Mouse (Mus musculus) CH12.LX (cell line): Measurements from ENCODE around the gene Pcsk2. TPM values are rescaled to one million over a fixed set of nuclear protein-coding genes. Genes with fewer than 3 reads are reported as not detected.

Source experiments
- DNase-seq: peaks from one replicate; pipeline ENCODE4 v3.0.0-alpha.2; 2013; ENCODE audit errors: extremely low read depth
- H3K27ac ChIP-seq: 2 replicates; pipeline ENCODE4 v1.5.1; 2012; ENCODE audit warnings: low read depth, mild to moderate bottlenecking, control low read depth, moderate library complexity; ENCODE audit not compliant: insufficient read depth
- H3K27me3 ChIP-seq: replicated peaks from 2 replicates; pipeline ENCODE3; 2012; ENCODE audit warnings: inconsistent platforms
- H3K36me3 ChIP-seq, 2 experiments: replicated peaks in 1 of 2; 2 replicates each; pipeline versions ENCODE3 to v1.6.1; 2012; ENCODE audit warnings: inconsistent platforms in 1 of 2, low read length in 1 of 2, mild to moderate bottlenecking in 1 of 2, mixed read lengths in 1 of 2, moderate library complexity in 1 of 2; ENCODE audit not compliant: control insufficient read depth in 1 of 2, insufficient read depth in 1 of 2
- H3K4me1 ChIP-seq, 2 experiments: 2 replicates each; pipeline ENCODE4 v1.6.1; 2012; ENCODE audit warnings: inconsistent platforms in 1 of 2, moderate library complexity in 1 of 2; ENCODE audit not compliant: insufficient read depth in 2 of 2, control insufficient read depth in 1 of 2
- H3K4me2 ChIP-seq: 2 replicates; pipeline ENCODE4 v1.6.1; 2012; ENCODE audit warnings: low read depth, mild to moderate bottlenecking, control low read depth; ENCODE audit not compliant: poor library complexity, insufficient read depth, severe bottlenecking
- H3K4me3 ChIP-seq, 3 experiments: fragments of 150-350 bp in 1 of 3; sonication (generic) in 1 of 3; replicated peaks in 1 of 3; 2 replicates each; pipeline versions ENCODE3 to v1.5.1; 2011 to 2012; ENCODE audit warnings: low read depth in 2 of 3, low read length in 2 of 3, mild to moderate bottlenecking in 2 of 3, moderate library complexity in 2 of 3, control low read depth in 1 of 3, improper control_type of control experiment in 1 of 3, inconsistent platforms in 1 of 3, mixed read lengths in 1 of 3; ENCODE audit not compliant: poor library complexity in 1 of 3
- H3K79me2 ChIP-seq: replicated peaks from 2 replicates; pipeline ENCODE4 v1.6.1; 2012; ENCODE audit warnings: mild to moderate bottlenecking, moderate library complexity; ENCODE audit not compliant: control insufficient read depth, poor library complexity, insufficient read depth, severe bottlenecking; ENCODE audit errors: extremely low read depth
- H3K9ac ChIP-seq: 2 replicates; pipeline ENCODE4 v1.6.1; 2012; ENCODE audit warnings: low read depth, mild to moderate bottlenecking, control low read depth, moderate library complexity; ENCODE audit not compliant: insufficient read depth
- H3K9me3 ChIP-seq: replicated peaks from 2 replicates; pipeline ENCODE3; 2012; ENCODE audit warnings: low read length, inconsistent platforms, mixed read lengths
- CHD1 ChIP-seq: IDR thresholded peaks from 2 replicates; pipeline ENCODE4 v1.6.1; 2012; ENCODE audit warnings: low read depth, low read length, improper control_type of control experiment, inconsistent platforms
- CHD2 ChIP-seq: IDR thresholded peaks from 2 replicates; pipeline ENCODE4 v1.6.1; 2011; ENCODE audit warnings: low read length, improper control_type of control experiment
- CTCF ChIP-seq, 2 experiments: IDR thresholded peaks in 1 of 2; conservative IDR thresholded peaks in 1 of 2; 2 replicates each; pipeline ENCODE4 v1.5.1; 2011 to 2012; ENCODE audit warnings: low read depth in 2 of 2, low read length in 2 of 2, improper control_type of control experiment in 1 of 2, inconsistent platforms in 1 of 2, mild to moderate bottlenecking in 1 of 2, moderate library complexity in 1 of 2
- E2F4 ChIP-seq: IDR thresholded peaks from 2 replicates; pipeline ENCODE4 v1.6.1; 2011; ENCODE audit warnings: low read depth, low read length, improper control_type of control experiment; ENCODE audit not compliant: insufficient replicate concordance
- EP300 ChIP-seq: IDR thresholded peaks from 2 replicates; pipeline ENCODE4 v1.6.1; 2011; ENCODE audit warnings: low read length, improper control_type of control experiment
- GABPA ChIP-seq: IDR thresholded peaks from 2 replicates; pipeline ENCODE4 v1.6.1; 2012; ENCODE audit warnings: low read depth, low read length, improper control_type of control experiment, inconsistent platforms; ENCODE audit not compliant: insufficient replicate concordance
- IRF4 ChIP-seq: IDR thresholded peaks from 2 replicates; pipeline ENCODE4 v1.6.1; 2014; ENCODE audit warnings: low read depth, mild to moderate bottlenecking, inconsistent platforms, low read length, improper control_type of control experiment
- JUN ChIP-seq: IDR thresholded peaks from 2 replicates; pipeline ENCODE4 v1.6.1; 2011; ENCODE audit warnings: low read depth, mild to moderate bottlenecking, low read length, improper control_type of control experiment, moderate library complexity; ENCODE audit not compliant: insufficient read depth
- JUND ChIP-seq: conservative IDR thresholded peaks from 2 replicates; pipeline ENCODE4 v1.6.1; 2011; ENCODE audit warnings: low read depth, low read length, improper control_type of control experiment
- KAT2A ChIP-seq: IDR thresholded peaks from 2 replicates; pipeline ENCODE4 v1.6.1; 2012; ENCODE audit warnings: low read length, improper control_type of control experiment, inconsistent platforms; ENCODE audit not compliant: insufficient replicate concordance
- MAFK ChIP-seq: IDR thresholded peaks from 2 replicates; pipeline ENCODE4 v1.6.1; 2011; ENCODE audit warnings: low read length, improper control_type of control experiment; ENCODE audit not compliant: insufficient replicate concordance
- MAX ChIP-seq: IDR thresholded peaks from 2 replicates; pipeline ENCODE4 v1.6.1; 2011; ENCODE audit warnings: low read length, improper control_type of control experiment
- MAZ ChIP-seq: IDR thresholded peaks from 2 replicates; pipeline ENCODE4 v1.6.1; 2012; ENCODE audit warnings: low read depth, mild to moderate bottlenecking, inconsistent platforms, low read length, improper control_type of control experiment, moderate library complexity
- MEF2A ChIP-seq: IDR thresholded peaks from 2 replicates; pipeline ENCODE4 v1.6.1; 2014; ENCODE audit warnings: low read depth, mild to moderate bottlenecking, inconsistent platforms, low read length, improper control_type of control experiment, borderline replicate concordance
- MXI1 ChIP-seq: IDR thresholded peaks from 2 replicates; pipeline ENCODE4 v1.6.1; 2011; ENCODE audit warnings: mild to moderate bottlenecking, low read depth, low read length, improper control_type of control experiment
- NRF1 ChIP-seq: IDR thresholded peaks from 2 replicates; pipeline ENCODE4 v1.6.1; 2014; ENCODE audit warnings: low read depth, mild to moderate bottlenecking, inconsistent platforms, low read length, improper control_type of control experiment, moderate library complexity
- POLR2AphosphoS2 ChIP-seq: IDR thresholded peaks from 2 replicates; pipeline ENCODE4 v1.6.1; 2011; ENCODE audit warnings: low read depth, low read length, improper control_type of control experiment
- RCOR1 ChIP-seq: conservative IDR thresholded peaks from 2 replicates; pipeline ENCODE4 v1.6.1; 2012; ENCODE audit warnings: low read depth, mild to moderate bottlenecking, inconsistent platforms, low read length, improper control_type of control experiment
- SIN3A ChIP-seq: IDR thresholded peaks from 2 replicates; pipeline ENCODE4 v1.6.1; 2012; ENCODE audit warnings: low read length, improper control_type of control experiment, inconsistent platforms
- USF1 ChIP-seq: IDR thresholded peaks from 2 replicates; pipeline ENCODE4 v1.6.1; 2014; ENCODE audit warnings: low read depth, mild to moderate bottlenecking, inconsistent platforms, low read length, improper control_type of control experiment
- USF2 ChIP-seq: conservative IDR thresholded peaks from 2 replicates; pipeline ENCODE4 v1.6.1; 2011; ENCODE audit warnings: low read depth, low read length, improper control_type of control experiment
- ZKSCAN1 ChIP-seq: IDR thresholded peaks from 2 replicates; pipeline ENCODE4 v1.6.1; 2012; ENCODE audit warnings: low read depth, inconsistent platforms, low read length, improper control_type of control experiment, borderline replicate concordance
- dilution Hi-C: fragments of 300-500 bp; cut with MboI; formaldehyde crosslinking; loops from 2 replicates; pipeline ENCODE4 v1.14.3; 2020; ENCODE audit warnings: low sequenced_read_pairs; ENCODE audit not compliant: extremely low pct_unique_long_range_greater_than_20kb, extremely low pct_ligation_motif_present
- in situ Hi-C: fragments of 300-500 bp; cut with MboI; formaldehyde crosslinking; loops from 3 replicates; pipeline ENCODE4 v1.14.3; 2019; ENCODE audit warnings: low sequenced_read_pairs, low pct_ligation_motif_present, low pct_unique_long_range_greater_than_20kb, mixed read lengths
- polyA plus RNA-seq: library from polyadenylated mRNA; unstranded; fragments of >175 nt; gene quantifications from 2 replicates; pipeline ENCODE4 v1.2.1, GENCODE M21; 2012; ENCODE audit warnings: low read depth; ENCODE audit not compliant: insufficient read length
- total RNA-seq, 2 experiments: library from RNA; depleted of rRNA; stranded (reverse); fragments of 300-350 nt in 1 of 2; fragments of >200 nt in 1 of 2; gene quantifications; 2 replicates each; pipeline ENCODE4 v1.2.3; 2012 to 2014

Pcsk2 gene
- total and polyA plus RNA-seq, 3 experiments: not detected

- no peak overlapping the region for H3K4me3 ChIP-seq
- dilution Hi-C loops: no loop called here
- no peaks in the 10 kb centered on the region for H3K79me2 ChIP-seq
- in situ Hi-C loops: no loop called here
- H3K27ac ChIP-seq: no peak overlapping the region
- no peaks in the 10 kb centered on the region for H3K4me1 ChIP-seq
- H3K9me3 ChIP-seq: no peaks in the 10 kb centered on the region
- H3K27me3 ChIP-seq: peaks cover 37% of the 10 kb centered on the region
- no peak for DNase-seq
- no peak overlapping the region for H3K4me2 ChIP-seq
- no peak overlapping the region for H3K9ac ChIP-seq
- H3K36me3 ChIP-seq: no peaks in the 10 kb centered on the region
- TF ChIP-seq ZKSCAN1: no peak
- TF ChIP-seq IRF4: no peak
- no peak for TF ChIP-seq RCOR1
These were observed 39.4 kb downstream of the Pcsk2 start for GRCm38 (mm10) chr2:143585341-143585740.

DNA sequence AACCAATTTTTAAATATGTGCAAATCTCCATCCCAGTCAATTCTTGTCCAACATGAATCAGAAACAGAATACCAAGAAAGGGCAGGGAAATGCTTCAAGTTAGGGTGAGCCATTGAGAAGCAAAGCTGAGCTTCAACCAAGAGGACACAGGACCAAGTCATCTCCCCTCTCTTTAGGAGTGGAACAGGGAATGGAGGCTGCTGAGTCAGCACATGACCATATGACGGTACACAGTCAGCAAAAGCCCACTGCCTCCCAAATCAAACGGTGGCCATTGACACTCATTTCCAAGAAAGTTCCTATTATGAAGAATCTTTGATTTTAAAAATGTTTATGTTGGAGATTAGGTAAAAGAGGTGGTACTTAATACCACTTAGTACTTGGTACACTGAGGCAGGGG is 44.4 kb downstream of the Pcsk2 start:
- TF ChIP-seq MAFK: peak; percentile 50; the same call in 1 of the 2 replicates
- no peak for TF ChIP-seq MEF2A
- dilution Hi-C loops (no loop called here), in situ Hi-C loops (no loop called here)
- Histone ChIP-seq H3K79me2 (no peaks in the 10 kb centered on the region), H3K27me3 (peaks cover 31% of the 10 kb centered on the region), H3K27ac (no peak overlapping the region), H3K4me3 (no peak overlapping the region), H3K9ac (no peak overlapping the region), H3K9me3 (no peaks in the 10 kb centered on the region), H3K4me2 (no peak overlapping the region), H3K36me3 (no peaks in the 10 kb centered on the region), H3K4me1 (no peaks in the 10 kb centered on the region)
- DNase-seq: no peak

- Histone ChIP-seq H3K79me2 (no peaks in the 10 kb centered on the region), H3K9me3 (no peaks in the 10 kb centered on the region), H3K36me3 (no peaks in the 10 kb centered on the region), H3K4me1 (peaks cover 0 to 7% of the 10 kb centered on the region in 2 experiments; a peak in 2 of 4 replicates)
- no peak for TF ChIP-seq MAZ
- TF ChIP-seq CHD2: no peak
- no peak for TF ChIP-seq MAX
- TF ChIP-seq GABPA: no peak
- no peak for TF ChIP-seq JUND
- TF ChIP-seq USF2: no peak
- TF ChIP-seq POLR2AphosphoS2: no peak
- no peak for TF ChIP-seq MXI1
- no peak for TF ChIP-seq EP300
- TF ChIP-seq MEF2A: no peak
- TF ChIP-seq USF1: no peak
- no peak for TF ChIP-seq CHD1
- no peak for TF ChIP-seq MAFK
- TF ChIP-seq IRF4: no peak
- TF ChIP-seq KAT2A: no peak
- TF ChIP-seq E2F4: no peak
- TF ChIP-seq JUN: no peak
- TF ChIP-seq CTCF (conservative IDR thresholded peaks at IDR 0.05 in 1 of 2, IDR thresholded peaks at IDR 0.05 in 1 of 2; ENCODE audit: low read depth in 2 of 2, low read length in 2 of 2): no peak
- no peak for TF ChIP-seq SIN3A
- TF ChIP-seq NRF1: no peak
- TF ChIP-seq, all 38 proteins: peak for 0
- DNase-seq: no peak
- no peak overlapping the region for H3K4me2 ChIP-seq
- no peak overlapping the region for H3K9ac ChIP-seq
- dilution Hi-C loops: no loop called here
- H3K27me3 ChIP-seq: peaks cover 26% of the 10 kb centered on the region
- no peak overlapping the region for H3K4me3 ChIP-seq
- in situ Hi-C loops: no loop called here
- no peak overlapping the region for H3K27ac ChIP-seq
These were observed 57.1 kb downstream of the Pcsk2 start for GRCm38 (mm10) chr2:143603071-143603470.
